Mouse (Mus musculus): ENCODE measurements around the gene Gimap4.

DNA sequence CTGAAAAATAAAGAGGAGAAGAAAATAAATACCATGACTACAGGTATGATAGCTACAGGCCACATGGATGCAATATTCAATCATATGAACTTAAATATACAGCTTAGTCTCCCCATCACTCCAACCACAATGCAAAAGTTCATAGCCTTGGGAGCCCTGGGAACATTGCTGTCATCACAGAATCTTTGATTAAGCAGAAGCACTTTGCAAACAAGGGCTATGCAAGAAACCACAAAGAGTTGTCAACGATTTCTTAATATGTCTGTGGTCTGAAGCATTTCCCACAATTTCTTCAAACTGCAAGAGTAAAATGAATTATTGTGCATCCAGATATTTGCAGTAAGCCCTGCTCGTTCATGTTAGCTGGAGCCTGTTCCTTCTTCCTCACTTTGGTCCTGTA is 52.7 kb downstream of the Gimap4 start:
- TF ChIP-seq CTCF (IDR thresholded peaks at IDR 0.05; ENCODE audit: low read depth) (no peak), EP300 (IDR thresholded peaks at IDR 0.05; ENCODE audit: low read depth) (no peak)

Data from heart, postnatal 0 days (tissue).